Mouse (Mus musculus): ENCODE measurements around the gene Elane. TPM values are rescaled to one million over a fixed set of nuclear protein-coding genes. Genes with fewer than 3 reads are reported as not detected.
A peak's percentile ranks its signal among the peaks of the same experiment; 100 is the strongest.

Gene Elane
- polyA plus RNA-seq, 1 experiment from 2014 or later = 0.64 TPM

DNA sequence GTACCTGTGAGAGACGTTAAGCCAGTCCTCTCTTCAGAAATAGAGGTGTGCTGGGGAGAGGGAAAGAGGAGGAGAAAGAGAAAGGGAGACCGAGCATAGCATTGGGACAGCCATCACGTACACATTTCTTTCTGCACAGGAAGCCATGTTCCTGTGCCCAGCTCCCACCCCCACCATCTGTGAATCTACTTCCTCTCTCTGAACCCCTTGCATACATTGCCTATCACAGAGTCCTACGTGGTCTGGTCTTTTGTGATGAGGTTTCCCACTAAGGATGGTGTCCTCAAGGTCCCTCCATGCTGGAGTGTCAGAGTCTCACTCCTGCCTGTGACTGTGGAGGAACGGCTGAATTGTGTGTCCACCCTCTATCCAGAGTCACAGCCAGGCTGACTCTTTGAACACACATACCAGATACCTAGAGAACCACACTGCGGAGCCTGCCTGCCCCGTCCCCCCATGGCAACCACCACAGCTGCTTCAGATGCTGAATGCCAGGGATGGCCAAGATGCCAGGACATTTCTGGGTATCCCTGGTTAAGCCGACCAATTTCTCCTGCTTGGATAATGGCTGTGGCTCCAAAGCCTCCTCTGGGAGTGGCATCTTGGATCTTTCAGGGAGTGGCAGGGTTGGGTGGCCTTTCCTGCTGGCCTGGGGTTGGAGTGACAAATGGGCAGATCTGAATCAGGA lies 36.0 kb upstream of the Elane start:
- Histone ChIP-seq H3K27me3 (replicated peaks; ENCODE audit: control insufficient read depth, insufficient read depth, low read length) (no peaks in the 10 kb centered on the region), H3K36me3 (ENCODE audit: control insufficient read depth, insufficient read depth, low read length) (no peaks in the 10 kb centered on the region), H3K27ac (replicated peaks; ENCODE audit: low read depth, low read length) (no peak overlapping the region), H3K9ac (ENCODE audit: low read depth, low read length) (no peak overlapping the region), H3K4me2 (ENCODE audit: low read depth, low read length) (no peak overlapping the region), H3K4me1 (ENCODE audit: control insufficient read depth, insufficient read depth, low read length) (peaks cover 21% of the 10 kb centered on the region), H3K4me3 (ENCODE audit: low read depth, low read length) (no peak overlapping the region), H3K9me3 (ENCODE audit: control insufficient read depth, low read length) (no peaks in the 10 kb centered on the region)
- DNase-seq (ENCODE audit: low spot score) = no peak
- 80% methylated on average over 8 of the region's 8 CpGs for WGBS
- ATAC-seq (ENCODE audit: low read depth) = no peak

DNA sequence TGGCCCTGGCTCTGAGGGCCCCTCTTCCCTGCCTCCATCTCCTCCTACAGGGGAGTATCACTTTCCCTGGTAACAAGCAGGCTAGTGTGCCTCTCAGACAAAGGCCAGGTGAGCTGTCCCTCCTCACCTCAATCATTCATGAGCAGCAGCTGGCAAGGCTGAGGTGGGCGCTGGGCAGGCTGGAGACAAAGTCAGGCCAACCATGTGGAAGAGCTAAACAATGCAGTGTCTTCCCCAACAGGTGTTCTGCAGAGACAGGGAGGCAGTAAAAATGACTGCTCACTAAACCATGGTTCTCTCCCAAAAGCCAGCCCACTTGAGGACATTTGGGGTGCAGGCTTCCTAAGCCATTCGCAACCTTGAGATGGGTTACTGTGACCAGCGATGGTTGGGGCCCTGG lies 34.4 kb upstream of the Elane start:
- Histone ChIP-seq H3K4me2 (ENCODE audit: low read depth, low read length) (peak overlapping the region; percentile 99), H3K4me3 (ENCODE audit: low read depth, low read length) (peak overlapping the region; percentile 1), H3K9ac (ENCODE audit: low read depth, low read length) (0 out of 2 replicates have a peak overlapping the region, but pooled peaks have one; percentile 49), H3K9me3 (ENCODE audit: control insufficient read depth, low read length) (no peaks in the 10 kb centered on the region), H3K27me3 (replicated peaks; ENCODE audit: control insufficient read depth, insufficient read depth, low read length) (no peaks in the 10 kb centered on the region), H3K27ac (replicated peaks; ENCODE audit: low read depth, low read length) (peak overlapping the region; percentile 100), H3K4me1 (ENCODE audit: control insufficient read depth, insufficient read depth, low read length) (peaks cover 27% of the 10 kb centered on the region), H3K36me3 (ENCODE audit: control insufficient read depth, insufficient read depth, low read length) (peaks cover 7% of the 10 kb centered on the region; the same call in 1 of the 2 replicates)
- DNase-seq (ENCODE audit: low spot score) = no peak
- 47% methylated on average over 3 of the region's 3 CpGs for WGBS
- ATAC-seq (ENCODE audit: low read depth) = no peak

DNA sequence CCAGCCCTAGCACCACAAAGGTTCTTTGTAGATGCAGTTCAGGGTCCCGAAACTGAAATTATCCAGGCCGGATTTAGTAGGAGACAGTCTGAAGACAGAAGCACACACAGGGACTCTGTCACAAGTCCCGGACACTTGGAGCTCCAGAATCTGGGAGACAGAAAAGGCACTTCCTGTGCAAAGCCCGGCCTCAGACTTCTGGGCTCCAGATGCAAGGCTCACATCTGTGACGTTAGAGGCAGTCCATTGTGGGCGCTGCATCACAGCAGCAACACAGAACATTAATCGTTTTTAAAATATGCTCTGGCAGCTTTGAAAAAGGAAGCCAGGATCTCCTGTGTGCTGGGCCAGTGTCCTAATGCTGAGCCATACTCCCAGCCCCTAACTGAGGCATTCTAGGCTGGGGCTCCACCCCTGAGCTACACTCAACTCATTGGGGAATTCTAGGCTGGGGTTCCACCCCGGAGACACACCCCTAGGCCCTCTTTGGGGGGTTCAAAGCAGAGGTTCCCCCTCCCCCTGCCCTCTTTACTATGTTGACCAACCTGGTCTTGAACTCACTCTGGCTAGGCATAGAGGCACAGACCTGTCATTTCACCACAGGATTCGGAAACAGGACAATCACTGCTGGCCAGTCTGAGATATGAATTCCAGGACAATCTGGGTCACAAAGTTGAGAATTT lies 33.8 kb upstream of the Elane start:
- ATAC-seq (ENCODE audit: low read depth) (no peak), DNase-seq (ENCODE audit: low spot score) (peak; percentile 85)
- peak overlapping the region; percentile 100 for H3K27ac ChIP-seq (replicated peaks; ENCODE audit: low read depth, low read length)
- H3K4me3 ChIP-seq (ENCODE audit: low read depth, low read length) = peak overlapping the region; percentile 96
- peaks cover 32% of the 10 kb centered on the region for H3K4me1 ChIP-seq (ENCODE audit: control insufficient read depth, insufficient read depth, low read length)
- H3K36me3 ChIP-seq (ENCODE audit: control insufficient read depth, insufficient read depth, low read length) = peaks cover 13% of the 10 kb centered on the region
- no peaks in the 10 kb centered on the region for H3K27me3 ChIP-seq (replicated peaks; ENCODE audit: control insufficient read depth, insufficient read depth, low read length)
- WGBS = 23% methylated on average over 9 of the region's 9 CpGs
- H3K9ac ChIP-seq (ENCODE audit: low read depth, low read length) = peak overlapping the region; percentile 78
- H3K4me2 ChIP-seq (ENCODE audit: low read depth, low read length) = peak overlapping the region; percentile 99
- H3K9me3 ChIP-seq (ENCODE audit: control insufficient read depth, low read length) = no peaks in the 10 kb centered on the region

DNA sequence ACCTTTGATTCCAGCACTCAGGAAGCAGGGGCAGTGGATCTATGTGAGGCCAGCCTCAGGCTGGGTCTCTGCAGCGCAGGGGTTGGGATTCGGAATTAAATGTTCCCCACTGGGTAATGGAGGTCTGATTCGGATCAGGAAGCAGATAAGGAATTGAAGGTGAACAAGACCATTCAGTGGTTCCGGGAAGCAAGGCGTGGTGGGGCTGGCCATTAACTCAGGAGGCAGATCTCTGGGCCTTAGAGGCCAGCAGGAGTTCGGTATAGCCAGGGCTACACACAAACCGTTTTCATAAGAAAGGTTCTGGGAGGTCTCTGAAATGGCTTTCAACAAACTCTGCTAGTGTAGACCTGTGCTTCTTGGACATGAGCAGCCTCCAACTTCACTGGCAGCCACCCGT lies 33.2 kb upstream of the Elane start:
- H3K27ac ChIP-seq (replicated peaks; ENCODE audit: low read depth, low read length) = peak overlapping the region; percentile 100
- H3K4me1 ChIP-seq (ENCODE audit: control insufficient read depth, insufficient read depth, low read length) = peaks cover 38% of the 10 kb centered on the region
- 12% methylated on average over 8 of the region's 8 CpGs for WGBS
- peaks cover 18% of the 10 kb centered on the region for H3K36me3 ChIP-seq (ENCODE audit: control insufficient read depth, insufficient read depth, low read length)
- H3K4me2 ChIP-seq (ENCODE audit: low read depth, low read length) = peak overlapping the region; percentile 99
- no peaks in the 10 kb centered on the region for H3K9me3 ChIP-seq (ENCODE audit: control insufficient read depth, low read length)
- no peak for ATAC-seq (ENCODE audit: low read depth)
- H3K27me3 ChIP-seq (replicated peaks; ENCODE audit: control insufficient read depth, insufficient read depth, low read length) = no peaks in the 10 kb centered on the region
- no peak for DNase-seq (ENCODE audit: low spot score)
- peak overlapping the region; percentile 96 for H3K4me3 ChIP-seq (ENCODE audit: low read depth, low read length)
- H3K9ac ChIP-seq (ENCODE audit: low read depth, low read length) = peak overlapping the region; percentile 78

DNA sequence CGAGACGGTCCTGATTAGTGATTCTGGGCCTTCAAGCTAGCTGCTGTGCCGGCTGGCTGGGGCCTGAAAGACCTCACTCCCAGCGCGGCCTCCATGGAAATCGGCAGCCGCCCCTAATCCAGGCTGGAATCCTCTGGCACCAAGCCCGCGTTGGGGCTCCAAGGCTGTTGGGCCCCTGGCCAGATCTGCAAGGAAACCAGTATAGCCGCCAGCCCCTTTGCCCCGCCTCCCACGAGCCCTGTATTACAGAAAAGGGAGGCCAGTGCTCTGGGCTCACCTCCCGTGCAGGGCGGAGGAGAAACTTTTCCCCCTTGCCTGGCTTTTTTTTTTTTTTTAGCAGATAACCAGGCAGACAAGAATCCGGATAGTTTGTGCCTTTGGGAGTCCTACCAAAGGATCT lies 32.7 kb upstream of the Elane start:
- peak; percentile 98 for DNase-seq (ENCODE audit: low spot score)
- WGBS = 2% methylated on average over 15 of the region's 15 CpGs
- Histone ChIP-seq H3K4me2 (ENCODE audit: low read depth, low read length) (peak overlapping the region; percentile 99), H3K9me3 (ENCODE audit: control insufficient read depth, low read length) (no peaks in the 10 kb centered on the region), H3K4me3 (ENCODE audit: low read depth, low read length) (peak overlapping the region; percentile 96), H3K9ac (ENCODE audit: low read depth, low read length) (peak overlapping the region; percentile 78), H3K27me3 (replicated peaks; ENCODE audit: control insufficient read depth, insufficient read depth, low read length) (no peaks in the 10 kb centered on the region), H3K36me3 (ENCODE audit: control insufficient read depth, insufficient read depth, low read length) (peaks cover 23% of the 10 kb centered on the region), H3K4me1 (ENCODE audit: control insufficient read depth, insufficient read depth, low read length) (peaks cover 44% of the 10 kb centered on the region), H3K27ac (replicated peaks; ENCODE audit: low read depth, low read length) (peak overlapping the region; percentile 100)
- ATAC-seq (ENCODE audit: low read depth) = peak; percentile 68

DNA sequence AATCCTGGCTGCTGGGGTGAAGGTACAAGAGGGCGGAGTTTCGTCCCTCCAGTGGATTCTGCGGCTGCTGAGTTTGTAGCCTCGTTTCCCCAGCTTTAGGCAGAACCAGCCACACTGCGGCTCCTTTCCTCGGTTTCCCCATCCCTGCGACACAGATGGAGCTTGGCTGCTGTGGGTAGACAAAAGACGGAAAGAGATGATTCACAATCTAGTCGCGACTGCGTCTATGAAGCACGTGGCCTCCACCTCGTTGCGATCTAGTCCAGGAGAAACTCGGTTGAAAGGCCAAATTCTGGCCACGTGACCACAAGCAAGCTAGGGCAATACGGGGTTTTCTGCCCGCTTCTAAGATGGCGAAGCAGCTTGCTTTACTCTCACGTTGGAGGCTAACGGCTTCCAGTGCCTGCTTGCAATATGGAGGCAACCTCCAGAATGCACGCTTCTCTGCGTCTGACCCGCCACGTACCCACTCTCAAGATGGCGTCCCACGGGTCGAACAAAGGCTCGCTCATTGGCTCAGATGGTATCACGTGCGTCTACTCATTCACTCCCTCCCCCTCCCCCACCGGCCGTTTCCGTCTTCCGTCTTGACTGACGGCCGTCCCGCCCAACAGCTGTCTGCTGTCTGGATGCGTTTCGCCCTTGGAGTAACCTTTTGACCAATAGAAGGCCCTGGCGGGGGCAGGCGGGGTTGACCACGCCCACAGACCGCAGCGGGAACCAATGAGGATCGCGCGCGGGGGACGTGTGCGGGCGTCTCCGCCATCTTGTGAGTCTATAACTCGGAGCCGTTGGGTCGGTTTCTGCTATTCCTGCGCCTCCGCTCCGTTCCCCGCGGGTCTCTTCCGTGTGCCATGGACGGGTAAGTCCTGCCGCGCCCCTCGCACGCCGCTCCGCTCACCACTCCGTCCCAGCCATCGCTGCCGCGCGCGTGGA lies 31.9 kb upstream of the Elane start, which contains the start of gene Ptbp1:
Ptbp1 (plus strand) TSS at position 568 of the 936 bp plus-strand sequence.
- ATAC-seq (ENCODE audit: low read depth) (peak; percentile 90), DNase-seq (ENCODE audit: low spot score) (peak; percentile 100)
- no peaks in the 10 kb centered on the region for H3K9me3 ChIP-seq (ENCODE audit: control insufficient read depth, low read length)
- peak within 1 kb of the TSS; percentile 99 for H3K4me2 ChIP-seq (ENCODE audit: low read depth, low read length)
- H3K27me3 ChIP-seq (replicated peaks; ENCODE audit: control insufficient read depth, insufficient read depth, low read length) = no peaks in the 10 kb centered on the region
- peaks cover 31% of the 10 kb centered on the region for H3K36me3 ChIP-seq (ENCODE audit: control insufficient read depth, insufficient read depth, low read length)
- peaks cover 48% of the 10 kb centered on the region for H3K4me1 ChIP-seq (ENCODE audit: control insufficient read depth, insufficient read depth, low read length)
- peak within 1 kb of the TSS; percentile 99 for H3K9ac ChIP-seq (ENCODE audit: low read depth, low read length)
- H3K4me3 ChIP-seq (ENCODE audit: low read depth, low read length) = peak within 1 kb of the TSS; percentile 96
- WGBS = under 1% methylated on average over 67 of the region's 75 CpGs
- peak within 1 kb of the TSS; percentile 100 for H3K27ac ChIP-seq (replicated peaks; ENCODE audit: low read depth, low read length)

DNA sequence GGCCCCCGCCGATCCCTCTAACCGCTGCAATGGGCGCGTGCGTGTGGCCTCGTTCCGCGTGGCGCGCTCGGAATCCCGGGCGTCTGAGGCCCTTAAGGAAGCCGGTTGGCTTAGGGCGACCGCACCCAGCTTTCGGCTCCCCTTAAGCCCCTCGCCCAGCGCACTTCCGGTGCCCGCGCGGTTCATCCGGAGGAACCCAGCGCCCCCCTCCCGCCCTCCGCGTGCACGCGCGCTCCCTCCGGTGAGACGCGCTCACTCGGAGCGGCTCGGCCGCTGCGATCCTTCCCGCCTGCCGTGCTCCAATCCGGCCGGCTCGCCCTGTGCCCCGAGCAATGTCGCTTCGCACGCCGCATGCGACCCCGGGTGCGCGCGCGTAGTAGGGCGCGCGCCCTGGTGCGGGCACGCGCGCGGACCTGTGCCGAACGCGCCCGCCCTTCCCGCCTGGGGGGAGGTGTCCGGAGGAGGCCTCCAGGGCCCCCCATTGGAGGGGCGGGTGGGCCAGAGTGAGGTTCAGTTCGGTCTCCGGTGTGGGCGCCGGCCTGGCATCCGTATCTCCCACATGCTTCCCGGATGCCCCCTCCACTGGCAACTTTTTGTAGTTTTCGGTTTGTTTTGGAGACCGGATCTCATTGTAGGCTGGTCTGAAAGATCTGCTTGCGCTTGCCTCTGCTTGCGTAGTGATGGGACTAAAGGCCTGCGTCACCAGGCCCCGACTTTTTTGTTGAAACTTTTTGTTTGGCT lies 31.1 kb upstream of the Elane start:
- DNase-seq (ENCODE audit: low spot score) (peak; percentile 87), ATAC-seq (ENCODE audit: low read depth) (peak; percentile 30)
- Histone ChIP-seq H3K4me2 (ENCODE audit: low read depth, low read length) (peak overlapping the region; percentile 99), H3K9ac (ENCODE audit: low read depth, low read length) (peak overlapping the region; percentile 99), H3K27ac (replicated peaks; ENCODE audit: low read depth, low read length) (peak overlapping the region; percentile 100), H3K27me3 (replicated peaks; ENCODE audit: control insufficient read depth, insufficient read depth, low read length) (no peaks in the 10 kb centered on the region), H3K4me3 (ENCODE audit: low read depth, low read length) (peak overlapping the region; percentile 96), H3K9me3 (ENCODE audit: control insufficient read depth, low read length) (no peaks in the 10 kb centered on the region), H3K36me3 (ENCODE audit: control insufficient read depth, insufficient read depth, low read length) (peaks cover 39% of the 10 kb centered on the region), H3K4me1 (ENCODE audit: control insufficient read depth, insufficient read depth, low read length) (peaks cover 48% of the 10 kb centered on the region)
- 0% methylated on average over 27 of the region's 83 CpGs for WGBS

Measured in embryonic facial prominence, embryonic 14.5 days (tissue).